9 mouse cellular contexts compared by ENCODE assay signal in the genomic region with DNA sequence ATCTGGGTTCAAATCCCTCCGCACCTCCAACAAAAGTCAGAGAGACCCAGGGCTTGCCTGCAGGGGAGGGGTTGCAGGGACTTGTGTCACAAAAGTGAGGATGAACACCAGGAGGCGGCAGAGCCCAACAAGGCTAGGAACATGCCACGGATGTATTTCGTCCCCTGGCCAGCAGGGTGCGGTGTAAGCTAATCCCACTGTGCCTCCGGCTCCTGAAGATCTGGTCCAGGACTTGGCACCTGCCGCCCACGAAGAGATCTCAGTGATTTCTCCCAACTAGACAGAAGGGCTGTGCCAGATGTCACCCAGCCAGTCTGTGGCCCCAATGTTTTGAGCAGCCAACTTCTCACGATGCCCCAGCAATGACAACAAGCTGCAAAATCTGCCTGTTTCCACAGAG. TPM values are rescaled to one million over a fixed set of nuclear protein-coding genes. Genes with fewer than 3 reads are reported as not detected.
DNase-seq lines count a peak whose midpoint lies in the region; ATAC-seq lines count a peak whose summit lies in the region.
"Had no signal": no experiment of that assay in that cellular context is flagged by ENCODE, and none has a peak within 500 bp of the region (broad histone marks: within the 10 kb centered on the region; RNA-seq: fewer than 3 reads in every experiment).

No protein-coding gene starts in this region.

- H3K4me2 ChIP-seq in heart, embryonic 12.5 days, result peak overlapping the region; percentile 66
- peak overlapping the region; percentile 46 for H3K4me2 ChIP-seq in kidney, embryonic 16.5 days (replicated peaks; ENCODE audit: low read depth, low read length)

- peak overlapping the region; percentile 30 for H3K4me3 ChIP-seq in heart, embryonic 12.5 days
- H3K4me3 ChIP-seq in kidney, embryonic 16.5 days (ENCODE audit: low read length), result peak overlapping the region; percentile 19
- H3K4me3 ChIP-seq: erythroblast, embryonic 14.5 days had no signal

- H3K4me1 ChIP-seq in heart, embryonic 12.5 days (replicated peaks), result peaks cover 9% of the 10 kb centered on the region
- H3K4me1 ChIP-seq in kidney, embryonic 16.5 days (ENCODE audit: insufficient read depth, low read length), result peaks cover 8% of the 10 kb centered on the region

- peak; percentile 60; the same call in 1 of the 2 replicates for ATAC-seq in heart, embryonic 12.5 days (ENCODE audit: insufficient number of reproducible peaks, low FRiP score)
- ATAC-seq in kidney, embryonic 16.5 days (ENCODE audit: low FRiP score, low TSS enrichment), result peak; percentile 52
- ATAC-seq in monocyte, adult 5-6 weeks (replicated peaks; ENCODE audit: insufficient number of reproducible peaks, low FRiP score, low TSS enrichment, poor library complexity, severe bottlenecking), result peak; percentile 81

- 0 out of 2 replicates have a peak overlapping the region, but pooled peaks have one; percentile 32 for H3K9ac ChIP-seq in heart, embryonic 12.5 days
- H3K9ac ChIP-seq in kidney, embryonic 16.5 days (replicated peaks; ENCODE audit: low read length), result peak overlapping the region; percentile 36; the same call in 1 of the 2 replicates

- no peak overlapping the region for H3K27ac ChIP-seq in heart, embryonic 12.5 days (ENCODE audit: poor library complexity, severe bottlenecking)
- H3K27ac ChIP-seq in kidney, embryonic 16.5 days (ENCODE audit: low read length), result no peak overlapping the region; the same call in 1 of the 2 replicates

- DNase-seq in CD4-positive, CD25-positive, alpha-beta regulatory T cell, adult 2 months (ENCODE audit: low read depth, low spot score), result peak; percentile 95
- peak; percentile 14 for DNase-seq in brain, embryonic 18.5 days (ENCODE audit: low read depth, low spot score)
- DNase-seq in fat pad, adult 2 months (ENCODE audit: extremely low read depth, low read depth, low spot score), result peak; percentile 36
- DNase-seq in liver, result peak; percentile 88
- DNase-seq in spleen, postnatal 4 days (ENCODE audit: low spot score in 2 of 2), result peak; percentile 88 to 95

- no peaks in the 10 kb centered on the region for H3K9me3 ChIP-seq in heart, embryonic 12.5 days (replicated peaks)
- no peaks in the 10 kb centered on the region for H3K9me3 ChIP-seq in kidney, embryonic 16.5 days (ENCODE audit: low read length)

- no peaks in the 10 kb centered on the region for H3K36me3 ChIP-seq in heart, embryonic 12.5 days
- H3K36me3 ChIP-seq in kidney, embryonic 16.5 days (ENCODE audit: insufficient read depth, low read length), result no peaks in the 10 kb centered on the region

- 11% methylated on average over 9 of the region's 9 CpGs for WGBS in heart, embryonic 12.5 days
- WGBS in kidney, embryonic 16.5 days, result 19% methylated on average over 9 of the region's 9 CpGs

- no peaks in the 10 kb centered on the region for H3K27me3 ChIP-seq in heart, embryonic 12.5 days (replicated peaks)
- H3K27me3 ChIP-seq in kidney, embryonic 16.5 days (ENCODE audit: insufficient read depth, low read length), result no peaks in the 10 kb centered on the region

RNA-seq across cellular contexts. Expression of a gene that starts 7.7 kb away (rescaled TPM):
- 89.0 and 89.3 TPM in 2 replicates for polyA plus RNA-seq in heart, embryonic 12.5 days (2016; fragmentation: Nextera tagmentation; extraction: Ambion mirVana)
- 115 and 124 TPM in 2 replicates for polyA plus RNA-seq in kidney, embryonic 16.5 days (2015; fragmentation: Nextera tagmentation; extraction: Ambion mirVana)
- 1.6 to 6.3 TPM (median 5.0 TPM) in 3 replicates for total RNA-seq in monocyte, adult 5-6 weeks (2017)

RNA-seq across cellular contexts. Expression of a gene that starts 38.8 kb away (rescaled TPM):
- polyA plus RNA-seq in heart, embryonic 12.5 days (2016; fragmentation: Nextera tagmentation; extraction: Ambion mirVana), result 19.5 and 20.4 TPM in 2 replicates
- 25.2 and 27.9 TPM in 2 replicates for polyA plus RNA-seq in kidney, embryonic 16.5 days (2015; fragmentation: Nextera tagmentation; extraction: Ambion mirVana)
- total RNA-seq in monocyte, adult 5-6 weeks (2017), result 8.4 to 16.8 TPM (median 14.3 TPM) in 3 replicates

RNA-seq across cellular contexts. Expression of a gene that starts 44.9 kb away (rescaled TPM):
- 52.1 and 63.0 TPM in 2 replicates for polyA plus RNA-seq in heart, embryonic 12.5 days (2016; fragmentation: Nextera tagmentation; extraction: Ambion mirVana)
- polyA plus RNA-seq in kidney, embryonic 16.5 days (2015; fragmentation: Nextera tagmentation; extraction: Ambion mirVana), result 39.9 and 43.0 TPM in 2 replicates
- 18.7 to 27.2 TPM (median 21.9 TPM) in 3 replicates for total RNA-seq in monocyte, adult 5-6 weeks (2017)

Comparison
In these comparisons a context has a peak if more than half of its experiments do, and no peak if none do; other contexts are left out.
1. DNase-seq: peak in every context shown above with its lines; median percentile 95 in CD4-positive, CD25-positive, alpha-beta regulatory T cell, adult 2 months; 92 in spleen, postnatal 4 days; 88 in liver; 36 in fat pad, adult 2 months; 14 in brain, embryonic 18.5 days.